Mouse (Mus musculus): ENCODE data around the gene Mcm8.

The Mcm8 gene

DNA sequence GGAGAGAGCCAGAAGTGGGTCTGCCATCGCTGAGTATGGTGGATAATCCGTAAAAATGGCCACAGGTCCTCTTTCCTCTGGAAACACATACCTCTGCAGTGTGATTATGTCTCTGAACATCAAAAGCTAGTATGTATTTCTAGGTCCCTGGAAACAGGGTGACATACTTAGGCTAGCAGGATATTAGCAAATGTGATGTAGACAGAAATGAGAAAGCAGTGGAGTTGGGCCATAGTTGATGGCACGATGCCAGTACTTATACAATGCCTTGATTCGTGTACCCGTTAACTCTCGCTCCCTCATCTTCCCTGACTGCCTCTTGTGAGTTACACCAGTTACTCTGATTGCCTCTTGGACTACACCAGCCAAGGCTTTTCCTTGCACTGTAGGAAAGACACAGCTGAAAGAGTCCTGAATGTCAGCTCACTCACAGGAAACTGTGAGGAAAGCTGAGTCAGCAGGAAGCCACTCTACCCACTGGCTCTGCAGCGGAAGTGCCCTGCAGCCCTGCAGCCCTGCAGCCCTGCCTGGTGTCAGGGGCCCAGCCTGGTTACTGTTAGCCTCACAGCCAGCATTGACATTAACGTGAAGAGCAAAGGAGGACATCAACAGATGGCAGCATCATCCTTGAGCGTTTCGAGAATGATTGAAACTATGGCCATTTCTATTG, 57.9 kb downstream of the Mcm8 start:
- no peak for DNase-seq (ENCODE audit: low spot score)

DNA sequence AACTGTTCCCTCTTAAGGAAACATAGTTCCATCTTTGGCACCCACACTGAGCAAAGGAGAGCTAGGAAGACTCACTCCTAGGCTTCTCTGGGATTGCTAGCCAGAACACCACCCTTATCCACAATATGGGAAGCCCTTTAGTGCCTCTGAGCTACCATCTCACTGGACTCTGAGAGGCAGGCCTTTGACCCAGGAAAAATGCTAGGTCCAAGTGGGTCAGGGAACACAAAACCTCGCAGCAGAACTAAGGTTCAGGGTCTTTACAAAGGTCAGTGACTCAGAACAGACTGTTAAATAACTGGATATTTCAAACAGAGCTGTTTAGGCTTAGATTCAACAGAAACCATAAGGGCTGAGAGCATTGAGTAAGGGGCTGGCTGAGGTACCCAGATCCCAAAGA, 61.0 kb downstream of the Mcm8 start:
- no peak for DNase-seq (ENCODE audit: low spot score)

DNA sequence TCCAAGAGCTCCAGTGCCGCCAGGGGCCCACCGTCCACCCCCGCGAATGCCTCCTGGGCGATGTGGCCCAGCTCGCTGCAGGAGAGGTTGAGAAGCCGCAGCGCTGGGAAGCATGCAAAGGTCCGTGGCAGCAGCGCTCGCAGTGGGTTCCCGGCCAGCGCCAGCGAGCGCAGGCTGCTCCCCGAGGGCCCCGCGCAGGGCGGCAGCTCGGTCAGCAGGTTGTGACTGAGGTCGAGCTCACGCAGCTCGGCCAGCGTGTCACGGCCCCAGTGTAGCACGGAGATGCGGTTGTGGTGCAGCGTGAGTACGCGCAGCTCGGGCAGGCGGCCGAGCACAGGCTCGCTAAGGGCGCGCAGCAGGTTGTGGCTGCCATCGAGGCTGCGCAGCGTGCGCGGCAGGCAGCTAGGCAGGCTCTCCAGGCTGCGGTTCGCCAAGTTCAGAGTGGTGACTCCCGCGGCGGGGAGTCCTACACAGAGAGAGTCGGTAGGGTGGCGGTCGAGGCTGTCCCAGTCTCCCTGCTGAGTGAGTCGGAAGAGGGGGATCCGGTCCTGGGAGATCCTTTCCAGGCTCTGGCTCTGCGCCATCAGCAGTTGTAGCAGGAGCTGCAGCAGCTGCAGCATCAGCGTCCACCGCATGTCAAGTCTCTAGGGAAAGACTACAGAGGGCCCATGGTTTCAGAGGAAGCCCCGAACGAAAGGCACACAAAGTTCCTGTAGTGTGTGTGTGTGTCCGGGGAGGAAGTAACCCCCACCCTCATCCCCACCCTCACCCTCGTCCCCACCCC, 63.5 kb downstream of the Mcm8 start:
- no peak for DNase-seq (ENCODE audit: low spot score)

DNA sequence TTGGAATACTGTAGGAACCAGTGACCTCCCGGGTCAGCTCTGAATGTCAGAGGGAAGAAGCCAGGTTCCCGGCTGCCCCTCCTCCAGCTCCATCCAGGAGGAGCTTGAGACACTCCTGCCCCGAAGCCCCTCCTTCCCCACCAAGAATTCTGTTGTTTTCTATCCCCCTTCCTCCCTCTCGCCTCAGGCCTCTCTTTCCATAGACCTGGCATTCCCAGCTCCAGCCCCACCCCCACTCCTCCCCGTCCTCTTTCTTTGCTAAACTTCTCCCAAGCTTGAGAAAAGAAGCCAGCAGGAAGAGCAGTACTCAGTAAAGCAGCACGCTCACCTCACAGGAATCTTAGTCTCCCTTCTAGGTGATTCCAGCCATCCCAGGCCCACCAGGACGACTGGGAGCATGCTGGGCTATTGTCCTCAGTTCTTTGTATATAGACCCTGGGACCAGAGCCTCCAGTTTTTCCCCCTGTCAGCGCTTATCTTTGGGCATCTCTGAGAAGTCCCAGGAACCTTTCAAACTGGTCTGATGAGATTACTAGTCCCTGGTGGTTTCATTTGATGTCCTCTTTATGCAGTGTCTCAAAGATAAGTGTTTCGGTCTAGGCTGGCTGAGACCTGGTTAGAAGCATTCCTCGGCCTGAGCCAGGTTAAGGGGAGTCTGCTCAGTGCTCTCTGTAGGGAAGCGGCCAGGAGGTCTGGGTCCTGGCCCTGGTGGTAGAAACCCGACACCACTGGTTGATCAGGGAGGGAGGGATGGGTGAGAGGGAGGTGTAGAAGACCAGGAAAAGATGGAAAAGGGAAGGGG, 65.1 kb downstream of the Mcm8 start, which contains the start of gene Lrrn4:
Gene Lrrn4, minus strand, starts transcription at position 48 of the 802 bp plus-strand sequence.
- no peak for DNase-seq (ENCODE audit: low spot score)

DNA sequence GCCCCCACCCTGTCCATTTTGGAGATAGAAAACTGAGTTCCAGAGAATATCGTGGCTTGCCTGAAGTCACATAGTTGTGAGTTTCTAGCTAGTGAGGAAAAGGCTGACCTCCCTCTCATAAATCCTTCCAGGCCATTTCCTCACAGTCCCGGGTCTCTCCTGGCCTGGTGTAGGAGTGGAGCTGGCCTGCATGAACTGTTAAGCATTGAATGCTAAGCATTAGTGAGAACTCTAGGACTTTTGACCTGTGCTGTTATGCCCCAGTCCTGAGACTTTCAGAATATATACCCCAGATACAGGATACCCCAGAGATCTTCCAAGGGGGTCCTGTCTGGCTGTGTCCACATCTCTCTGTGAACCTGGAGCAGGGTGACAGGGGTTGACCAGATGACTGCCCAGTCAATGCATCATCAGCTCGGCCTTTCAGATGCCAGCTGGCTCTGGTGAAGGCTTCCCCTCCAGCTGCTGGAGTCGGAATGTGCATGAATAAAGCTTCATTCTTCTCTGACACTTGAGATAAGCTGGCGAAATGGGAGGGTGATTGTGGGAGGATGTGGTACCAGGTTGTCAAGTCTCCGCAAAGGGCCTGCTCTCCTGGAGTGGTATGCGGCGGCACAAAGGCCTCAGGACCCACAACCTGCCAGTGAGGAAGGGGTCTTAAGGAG, 68.5 kb downstream of the Mcm8 start:
- no peak for DNase-seq (ENCODE audit: low spot score)

DNA sequence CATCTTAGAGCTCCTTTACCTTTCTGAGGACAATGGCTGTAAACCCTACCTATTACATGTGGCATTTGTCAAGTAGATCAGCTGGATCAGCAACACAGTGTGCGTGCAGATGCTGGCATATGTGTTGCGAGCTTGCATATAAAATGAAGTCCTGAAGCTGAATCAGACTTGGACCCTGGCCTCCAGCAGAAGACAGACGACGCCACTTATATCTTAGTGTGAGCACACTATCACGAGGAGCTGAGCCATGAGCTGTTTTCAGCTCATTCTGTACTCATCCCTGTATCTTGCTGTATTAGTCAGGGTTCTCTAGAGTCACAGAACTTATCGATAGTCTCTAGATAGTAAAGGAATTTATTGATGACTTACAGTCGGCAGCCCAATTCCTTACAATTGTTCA, 69.4 kb downstream of the Mcm8 start:
- DNase-seq (ENCODE audit: low spot score) = no peak
